Comparison of ENCODE assay signal across 27 mouse cellular contexts in genomic region chr6:68631787-68632186, GRCm38 (mm10).
DNase-seq lines count a peak whose midpoint lies in the region; ATAC-seq and TF ChIP-seq lines count a peak whose summit lies in the region.
"Had no signal": no experiment of that assay in that cellular context is flagged by ENCODE, and none has a peak within 500 bp of the region (broad histone marks: within the 10 kb centered on the region; RNA-seq: fewer than 3 reads in every experiment).

No protein-coding gene starts in this region.

- H3K9ac ChIP-seq in MEL (ENCODE audit: control insufficient read depth, low read depth, low read length, poor library complexity, severe bottlenecking), result no peak overlapping the region
- no peak overlapping the region for H3K9ac ChIP-seq in forebrain, embryonic 14.5 days (ENCODE audit: low read length)
- H3K9ac ChIP-seq: embryonic facial prominence, embryonic 12.5 days; embryonic facial prominence, embryonic 15.5 days; forebrain, embryonic 15.5 days; heart, embryonic 12.5 days; heart, embryonic 15.5 days; hindbrain, embryonic 12.5 days; hindbrain, embryonic 15.5 days had no signal

- WGBS in forebrain, embryonic 14.5 days, result 69% methylated on average over 1 of the region's 1 CpGs

- H3K27me3 ChIP-seq in MEL (ENCODE audit: control insufficient read depth in 1 of 2, insufficient read depth in 2 of 2, low read length in 2 of 2), result no peaks in the 10 kb centered on the region
- H3K27me3 ChIP-seq in splenic B cell, adult 2 months (ENCODE audit: control insufficient read depth, insufficient read depth, low read length, poor library complexity, severe bottlenecking), result no peaks in the 10 kb centered on the region
- H3K27me3 ChIP-seq in forebrain, embryonic 14.5 days (replicated peaks; ENCODE audit: control insufficient read depth, insufficient read depth, low read length), result no peaks in the 10 kb centered on the region
- H3K27me3 ChIP-seq: embryonic facial prominence, embryonic 12.5 days; embryonic facial prominence, embryonic 15.5 days; forebrain, embryonic 15.5 days; heart, embryonic 12.5 days; heart, embryonic 15.5 days; hindbrain, embryonic 12.5 days; hindbrain, embryonic 15.5 days had no signal

- no peak overlapping the region for H3K4me3 ChIP-seq in MEL (ENCODE audit: control insufficient read depth in 1 of 2, insufficient read depth in 1 of 2, low read depth in 2 of 2, low read length in 2 of 2)
- no peak overlapping the region for H3K4me3 ChIP-seq in forebrain, embryonic 14.5 days (ENCODE audit: low read depth, low read length)
- H3K4me3 ChIP-seq: embryonic facial prominence, embryonic 12.5 days; embryonic facial prominence, embryonic 15.5 days; forebrain, embryonic 15.5 days; heart, embryonic 12.5 days; heart, embryonic 15.5 days; hindbrain, embryonic 12.5 days; hindbrain, embryonic 15.5 days had no signal

- peak; percentile 51 to 62 for ATAC-seq in hematopoietic stem cell, adult 5-6 weeks (replicated peaks in 1 of 2; ENCODE audit: insufficient read depth in 1 of 2, low FRiP score in 2 of 2, low TSS enrichment in 1 of 2, low read depth in 1 of 2, poor library complexity in 2 of 2, severe bottlenecking in 2 of 2)
- no peak for ATAC-seq in forebrain, embryonic 14.5 days
- ATAC-seq: forebrain, embryonic 15.5 days; intestine, postnatal 0 days had no signal

- TF ChIP-seq POLR2A in MEL (IDR thresholded peaks at IDR 0.05; ENCODE audit: control insufficient read depth in 1 of 2, insufficient read depth in 1 of 2, low read depth in 1 of 2, low read length in 2 of 2, poor library complexity in 1 of 2), result no peak

- no peaks in the 10 kb centered on the region for H3K9me3 ChIP-seq in MEL (replicated peaks; ENCODE audit: insufficient read depth, low read length)
- no peaks in the 10 kb centered on the region for H3K9me3 ChIP-seq in forebrain, embryonic 14.5 days (replicated peaks; ENCODE audit: control insufficient read depth, low read length)
- H3K9me3 ChIP-seq: embryonic facial prominence, embryonic 12.5 days; embryonic facial prominence, embryonic 15.5 days; forebrain, embryonic 15.5 days; G1E; heart, embryonic 12.5 days; hindbrain, embryonic 15.5 days had no signal

- DNase-seq in spleen, postnatal 36 days (ENCODE audit: low spot score in 2 of 2), result peak; percentile 24 to 27
- DNase-seq in spleen, adult 12 weeks (ENCODE audit: low spot score), result no peak
- peak; percentile 57 for DNase-seq in MEL (ENCODE audit: low read depth, low spot score)
- DNase-seq in splenic B cell, adult 2 months (ENCODE audit: low read depth, low spot score), result peak; percentile 46
- no peak for DNase-seq in left cerebral cortex, adult 18-20 months (ENCODE audit: low spot score in 2 of 2)
- DNase-seq in forebrain, embryonic 14.5 days (ENCODE audit: low spot score), result no peak
- no peak for DNase-seq in right cerebral cortex, postnatal 25 days
- DNase-seq: adrenal gland, adult 2 months; adrenal gland, postnatal 14 days; cerebellum, adult 11 months; cerebellum, adult 8-10 months; cerebellum, postnatal 14 days; gastrocnemius, postnatal 10 days; gastrocnemius, postnatal 36 days; heart, adult 18-20 months; heart, postnatal 10 days; heart, postnatal 4 days had no signal

- no peak for TF ChIP-seq RAD21 in MEL (IDR thresholded peaks at IDR 0.05; ENCODE audit: low read depth, low read length)

- H3K27ac ChIP-seq in MEL (ENCODE audit: control insufficient read depth, low read depth, low read length), result no peak overlapping the region
- no peak overlapping the region for H3K27ac ChIP-seq in forebrain, embryonic 14.5 days (ENCODE audit: low read depth, low read length)
- H3K27ac ChIP-seq: embryonic facial prominence, embryonic 12.5 days; embryonic facial prominence, embryonic 15.5 days; forebrain, embryonic 15.5 days; heart, embryonic 15.5 days; hindbrain, embryonic 12.5 days; hindbrain, embryonic 15.5 days had no signal

- TF ChIP-seq EP300 in MEL (IDR thresholded peaks at IDR 0.05; ENCODE audit: low read depth in 1 of 2, low read length in 2 of 2), result peak in 1 of 2 experiments; percentile 66; a peak in 2 of 4 replicates

- no peaks in the 10 kb centered on the region for H3K4me1 ChIP-seq in MEL (ENCODE audit: control insufficient read depth in 1 of 2, insufficient read depth in 2 of 2, low read length in 2 of 2)
- H3K4me1 ChIP-seq in forebrain, embryonic 14.5 days (ENCODE audit: control insufficient read depth, insufficient read depth, low read length), result no peaks in the 10 kb centered on the region
- H3K4me1 ChIP-seq: embryonic facial prominence, embryonic 12.5 days; embryonic facial prominence, embryonic 15.5 days; forebrain, embryonic 15.5 days; heart, embryonic 12.5 days; heart, embryonic 15.5 days; hindbrain, embryonic 12.5 days; hindbrain, embryonic 15.5 days had no signal

- no peaks in the 10 kb centered on the region for H3K79me2 ChIP-seq in MEL (ENCODE audit: control insufficient read depth, insufficient read depth, low read length, poor library complexity)

- TF ChIP-seq CTCF in MEL (IDR thresholded peaks at IDR 0.05 in 2 of 3, conservative IDR thresholded peaks at IDR 0.05 in 1 of 3; ENCODE audit: control insufficient read depth in 1 of 3, insufficient read depth in 1 of 3, low read depth in 2 of 3, low read length in 3 of 3, poor library complexity in 1 of 3, severe bottlenecking in 1 of 3), result no peak

- no peak overlapping the region for H3K4me2 ChIP-seq in forebrain, embryonic 14.5 days (ENCODE audit: low read length)
- H3K4me2 ChIP-seq: embryonic facial prominence, embryonic 12.5 days; embryonic facial prominence, embryonic 15.5 days; forebrain, embryonic 15.5 days; heart, embryonic 12.5 days; heart, embryonic 15.5 days; hindbrain, embryonic 12.5 days; hindbrain, embryonic 15.5 days had no signal

- H3K36me3 ChIP-seq in MEL (ENCODE audit: control insufficient read depth in 1 of 2, insufficient read depth in 2 of 2, low read length in 2 of 2), result no peaks in the 10 kb centered on the region; a peak in 1 of 4 replicates
- H3K36me3 ChIP-seq in splenic B cell, adult 2 months (ENCODE audit: control insufficient read depth, insufficient read depth, low read length, poor library complexity, severe bottlenecking), result no peaks in the 10 kb centered on the region
- no peaks in the 10 kb centered on the region for H3K36me3 ChIP-seq in forebrain, embryonic 14.5 days (ENCODE audit: control insufficient read depth, insufficient read depth, low read length)
- H3K36me3 ChIP-seq: embryonic facial prominence, embryonic 12.5 days; embryonic facial prominence, embryonic 15.5 days; forebrain, embryonic 15.5 days; G1E; heart, embryonic 12.5 days; heart, embryonic 15.5 days; hindbrain, embryonic 12.5 days; hindbrain, embryonic 15.5 days had no signal

TF ChIP-seq in MEL, 35 proteins besides CTCF, POLR2A, EP300 and RAD21:
- TF ChIP-seq CHD2 (IDR thresholded peaks at IDR 0.05; ENCODE audit: low read length) (no peak), TCF12 (IDR thresholded peaks at IDR 0.05; ENCODE audit: low read depth, low read length) (peak; percentile 81), ETS1 (IDR thresholded peaks at IDR 0.05; ENCODE audit: low read depth, low read length) (peak; percentile 69), GATA1 (IDR thresholded peaks at IDR 0.05; ENCODE audit: low read depth, low read length) (peak; percentile 53), NRF1 (IDR thresholded peaks at IDR 0.05; ENCODE audit: insufficient read depth, low read depth, low read length, poor library complexity, severe bottlenecking) (no peak), TAL1 (IDR thresholded peaks at IDR 0.05; ENCODE audit: low read length) (peak; percentile 11; the same call in 1 of the 2 replicates)

Comparison
In these comparisons a context has a peak if more than half of its experiments do, and no peak if none do; other contexts are left out.
1. DNase-seq: peak in spleen, postnatal 36 days (2 of 2), MEL (single experiment) and splenic B cell, adult 2 months (single experiment); none in spleen, adult 12 weeks (single experiment), left cerebral cortex, adult 18-20 months (0 of 2), forebrain, embryonic 14.5 days (single experiment) and right cerebral cortex, postnatal 25 days (single experiment).